Mouse (Mus musculus) forebrain, embryonic 15.5 days (tissue): ENCODE measurements around the gene Fgd3. TPM values are rescaled to one million over a fixed set of nuclear protein-coding genes. Genes with fewer than 3 reads are reported as not detected.

Experiments
- ATAC-seq: fragments of 200-750 bp; cut with Nextera tagmentation; replicated peaks from 2 replicates; pipeline ENCODE4 v1.8.0; 2017; ENCODE audit warnings: mild to moderate bottlenecking, moderate TSS enrichment, moderate library complexity
- H3K27ac ChIP-seq: fragments of 300-500 bp; sonication (generic); replicated peaks from 2 replicates; pipeline ENCODE4 v1.5.1; 2015; ENCODE audit warnings: mild to moderate bottlenecking, inconsistent platforms
- H3K27me3 ChIP-seq: fragments of 300-500 bp; sonication (generic); 2 replicates; pipeline ENCODE4 v1.6.1; 2015; ENCODE audit warnings: inconsistent platforms
- H3K36me3 ChIP-seq: fragments of 300-500 bp; sonication (generic); 2 replicates; pipeline ENCODE4 v1.6.1; 2015; ENCODE audit warnings: mild to moderate bottlenecking, inconsistent platforms
- H3K4me1 ChIP-seq: fragments of 300-500 bp; sonication (generic); 2 replicates; pipeline ENCODE4 v1.6.1; 2015; ENCODE audit warnings: inconsistent platforms
- H3K4me2 ChIP-seq: fragments of 300-500 bp; sonication (generic); replicated peaks from 2 replicates; pipeline ENCODE4 v1.6.1; 2015; ENCODE audit warnings: mild to moderate bottlenecking, inconsistent platforms
- H3K4me3 ChIP-seq: fragments of 300-500 bp; sonication (generic); 2 replicates; pipeline ENCODE4 v1.5.1; 2015; ENCODE audit warnings: mild to moderate bottlenecking, inconsistent platforms
- H3K9ac ChIP-seq: fragments of 300-500 bp; sonication (generic); replicated peaks from 2 replicates; pipeline ENCODE4 v1.6.1; 2015; ENCODE audit warnings: mild to moderate bottlenecking, inconsistent platforms
- H3K9me3 ChIP-seq: fragments of 300-500 bp; sonication (generic); 2 replicates; pipeline ENCODE4 v1.6.1; 2016; ENCODE audit warnings: inconsistent platforms
- WGBS: fragments of 180-500 bp; shearing (Covaris S2); methylation state at CpG from one replicate; pipeline ENCODE4 v1.1.7; 2015; ENCODE audit warnings: mixed read lengths; 5-methylcytosine and 5-hydroxymethylcytosine counted together
- polyA plus RNA-seq: library from polyadenylated mRNA; unstranded; fragments of >200 nt; fragmentation: Nextera tagmentation; extraction: Ambion mirVana; gene quantifications from 2 replicates; pipeline ENCODE4 v1.2.1, GENCODE M21; 2015

Fgd3 gene
- polyA plus RNA-seq, 1 experiment from 2014 or later: 3.4 TPM

DNA sequence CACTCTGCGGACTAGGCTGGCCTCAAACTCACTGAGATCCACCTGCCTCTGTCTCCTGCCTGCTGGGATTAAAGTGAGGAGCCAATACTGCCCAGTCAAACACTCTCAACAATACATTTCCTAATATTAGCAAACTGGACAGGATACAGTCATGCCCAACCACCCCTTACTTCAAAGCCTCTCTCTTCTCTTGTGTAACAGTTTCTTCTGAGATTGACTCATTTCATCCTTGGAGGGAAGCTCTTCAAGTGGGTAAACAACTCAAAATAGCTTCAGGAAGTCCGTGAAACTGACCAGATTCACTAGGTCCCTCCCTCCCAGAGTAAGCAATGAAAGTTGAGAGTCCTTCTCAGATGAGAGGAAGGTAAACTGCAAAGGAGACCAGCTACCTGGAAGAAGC, 68.0 kb downstream of the Fgd3 start:
- no peak for ATAC-seq
- Histone ChIP-seq H3K27me3 (peaks cover 17% of the 10 kb centered on the region), H3K4me2 (no peak overlapping the region), H3K36me3 (no peaks in the 10 kb centered on the region), H3K4me3 (no peak overlapping the region), H3K27ac (no peak overlapping the region), H3K9me3 (no peaks in the 10 kb centered on the region), H3K9ac (no peak overlapping the region), H3K4me1 (peaks cover 8% of the 10 kb centered on the region)
- 78% methylated on average over 2 of the region's 2 CpGs for WGBS

DNA sequence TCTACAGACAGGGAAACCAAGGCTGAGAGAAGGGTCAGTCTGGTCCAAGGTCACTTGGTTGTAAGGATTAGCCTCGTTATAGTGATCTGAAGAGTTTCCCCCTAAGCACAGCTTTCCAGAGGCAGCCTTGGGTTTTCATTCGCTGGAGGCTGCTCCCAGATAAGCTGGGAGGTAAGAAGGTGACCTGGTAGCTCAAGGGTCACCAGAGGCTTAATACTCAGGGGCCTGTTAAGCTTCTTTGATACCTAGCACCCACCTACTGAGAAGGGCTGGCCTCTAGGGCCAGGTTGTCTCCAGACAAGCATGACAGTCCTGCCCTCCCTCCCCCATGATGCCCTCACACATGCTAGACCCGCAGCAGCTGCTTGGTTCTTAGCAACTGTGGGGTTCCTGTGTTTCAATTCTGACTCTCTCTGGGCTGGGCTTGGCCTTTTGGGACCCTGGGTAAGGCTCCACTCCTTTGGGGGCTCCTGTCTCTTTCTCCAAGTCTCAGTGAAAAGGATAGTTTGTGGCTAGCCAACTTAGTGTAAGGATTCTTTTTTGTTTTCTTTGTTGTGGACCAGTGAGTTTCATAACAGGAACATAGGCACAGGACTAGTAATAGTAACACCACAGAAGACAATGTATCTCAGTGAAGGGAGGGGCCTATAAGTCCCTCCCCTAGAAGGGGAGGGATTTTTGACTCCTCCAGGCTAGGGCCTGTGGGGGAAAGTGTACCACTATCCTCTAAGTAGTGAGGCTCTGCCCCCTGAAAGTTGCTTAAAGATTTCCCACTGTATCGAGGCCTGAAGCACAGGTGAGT, 69.2 kb downstream of the Fgd3 start:
- Histone ChIP-seq H3K9me3 (no peaks in the 10 kb centered on the region), H3K4me1 (peaks cover 8% of the 10 kb centered on the region), H3K27me3 (peaks cover 26% of the 10 kb centered on the region), H3K4me2 (no peak overlapping the region), H3K36me3 (no peaks in the 10 kb centered on the region), H3K27ac (no peak overlapping the region), H3K9ac (no peak overlapping the region), H3K4me3 (no peak overlapping the region)
- 26% methylated on average over 4 of the region's 4 CpGs for WGBS
- ATAC-seq: no peak

DNA sequence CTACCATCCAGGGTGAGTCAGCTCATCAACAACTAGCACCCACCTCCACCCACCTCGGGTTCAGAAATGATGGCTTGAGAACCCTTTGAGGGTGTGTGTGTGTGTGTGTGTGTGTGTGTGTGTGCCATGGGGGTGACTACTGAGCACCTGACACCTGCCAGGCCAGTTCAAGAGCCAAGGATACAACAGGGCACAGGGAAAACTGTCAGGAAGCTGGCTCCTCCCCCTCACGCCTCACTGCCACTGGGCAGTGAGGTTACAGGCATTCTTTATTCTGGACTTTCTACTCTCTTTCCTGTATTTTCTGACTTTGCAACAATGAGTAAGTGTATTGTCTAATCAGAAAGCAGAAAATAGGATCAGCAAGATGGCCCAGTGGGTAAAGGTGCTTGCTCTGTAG, 70.5 kb downstream of the Fgd3 start:
- H3K4me3 ChIP-seq: no peak overlapping the region
- H3K27me3 ChIP-seq: peaks cover 26% of the 10 kb centered on the region
- H3K27ac ChIP-seq: no peak overlapping the region
- no peak for ATAC-seq
- no peaks in the 10 kb centered on the region for H3K36me3 ChIP-seq
- no peak overlapping the region for H3K4me2 ChIP-seq
- peaks cover 8% of the 10 kb centered on the region for H3K4me1 ChIP-seq
- no peak overlapping the region for H3K9ac ChIP-seq
- H3K9me3 ChIP-seq: no peaks in the 10 kb centered on the region
- 62% methylated on average over 2 of the region's 2 CpGs for WGBS

DNA sequence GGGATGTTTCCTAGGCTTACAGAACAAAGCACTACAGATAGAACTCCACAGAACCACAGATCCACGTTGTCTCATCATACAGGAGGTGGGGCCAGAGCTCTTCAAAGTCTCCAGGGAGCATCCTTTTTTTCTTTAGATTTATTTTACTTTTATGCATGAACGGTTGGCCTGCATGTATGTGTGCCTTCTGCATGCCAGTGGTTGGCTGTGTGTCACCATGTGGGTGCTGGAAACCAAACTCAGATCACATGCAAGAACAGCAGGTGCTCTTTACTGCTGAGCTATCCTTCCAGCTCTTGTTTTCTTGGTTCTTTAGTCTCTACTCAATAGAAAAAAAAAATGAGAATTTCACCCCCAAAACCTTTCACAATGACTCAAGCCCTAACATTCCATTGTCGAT, 71.2 kb downstream of the Fgd3 start:
- Histone ChIP-seq H3K4me1 (peaks cover 8% of the 10 kb centered on the region), H3K27ac (no peak overlapping the region), H3K4me2 (no peak overlapping the region), H3K27me3 (peaks cover 26% of the 10 kb centered on the region), H3K4me3 (no peak overlapping the region), H3K9me3 (no peaks in the 10 kb centered on the region), H3K9ac (no peak overlapping the region), H3K36me3 (no peaks in the 10 kb centered on the region)
- 68% methylated on average over 3 of the region's 3 CpGs for WGBS
- no peak for ATAC-seq

DNA sequence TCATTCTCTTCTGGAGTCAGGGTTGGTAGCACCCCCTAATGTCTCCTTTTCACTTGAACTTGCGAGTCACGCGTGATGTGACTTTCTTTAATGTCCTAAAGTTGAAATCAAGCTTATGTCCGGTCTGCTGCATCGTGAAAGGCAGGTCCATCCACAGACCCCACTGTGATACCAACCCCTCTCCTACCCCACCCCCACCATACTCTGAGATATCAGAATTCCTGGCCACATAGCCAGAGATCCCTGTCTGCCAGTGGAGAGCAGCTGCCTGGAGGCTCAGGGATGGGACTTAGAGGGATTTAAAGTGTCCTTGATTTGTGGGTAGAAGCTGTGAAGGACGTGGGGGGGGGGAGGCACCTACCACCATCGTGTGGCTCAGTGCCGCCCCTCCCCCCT, 71.6 kb downstream of the Fgd3 start, which contains the start of gene Susd3:
Gene Susd3, minus strand, starts transcription at position 240 of the 396 bp plus-strand sequence.
- ATAC-seq: no peak
- peak within 1 kb of the TSS; percentile 36 for H3K4me3 ChIP-seq
- WGBS: 13% methylated on average over 7 of the region's 8 CpGs
- H3K9ac ChIP-seq: no peak within 1 kb of the TSS
- peaks cover 26% of the 10 kb centered on the region for H3K27me3 ChIP-seq
- peak within 1 kb of the TSS; percentile 50 for H3K4me2 ChIP-seq
- no peaks in the 10 kb centered on the region for H3K36me3 ChIP-seq
- peaks cover 8% of the 10 kb centered on the region for H3K4me1 ChIP-seq
- H3K27ac ChIP-seq: no peak within 1 kb of the TSS
- H3K9me3 ChIP-seq: no peaks in the 10 kb centered on the region

DNA sequence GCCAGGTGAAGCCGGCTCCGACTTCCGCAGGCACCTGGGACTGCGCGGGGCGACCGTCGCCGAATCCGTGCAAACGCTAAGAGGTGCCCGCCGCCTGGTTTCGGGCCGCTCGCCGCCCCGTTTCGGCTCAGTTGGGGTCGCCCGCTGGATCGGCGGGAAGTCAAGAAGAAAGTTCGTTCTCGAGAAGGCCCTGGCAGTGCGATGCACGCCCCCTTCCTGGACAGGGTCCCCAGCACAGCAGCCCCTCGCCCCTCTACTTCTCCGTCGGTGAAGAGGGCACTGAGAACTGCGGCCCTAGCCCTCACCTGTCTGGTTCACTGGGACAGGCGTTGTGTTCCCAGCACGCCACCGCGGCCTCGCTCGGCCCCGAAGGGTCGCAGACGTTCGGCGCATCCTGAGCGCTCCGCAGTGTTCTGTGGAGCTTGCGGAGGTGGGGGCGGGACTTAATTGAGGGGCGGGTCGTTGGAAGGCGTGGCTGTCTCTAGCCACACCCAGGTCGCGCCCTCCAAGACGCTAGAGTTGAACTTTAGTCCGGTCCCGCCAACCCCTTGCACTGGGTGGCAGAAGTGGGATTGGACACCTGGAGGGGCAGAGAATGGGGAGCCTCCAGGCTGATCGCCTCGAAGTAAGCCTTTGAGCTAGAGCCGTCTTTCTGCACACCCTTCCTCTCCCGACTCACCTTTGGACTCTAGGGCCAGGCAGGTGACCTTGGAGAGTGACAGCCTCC, 72.2 kb downstream of the Fgd3 start:
- Histone ChIP-seq H3K4me1 (peaks cover 8% of the 10 kb centered on the region), H3K27ac (no peak overlapping the region), H3K27me3 (peaks cover 26% of the 10 kb centered on the region), H3K4me3 (peak overlapping the region; percentile 36), H3K36me3 (no peaks in the 10 kb centered on the region), H3K9ac (no peak overlapping the region), H3K9me3 (no peaks in the 10 kb centered on the region), H3K4me2 (peak overlapping the region; percentile 50)
- WGBS: 1% methylated on average over 57 of the region's 58 CpGs
- peak; percentile 38; the same call in 1 of the 2 replicates for ATAC-seq

DNA sequence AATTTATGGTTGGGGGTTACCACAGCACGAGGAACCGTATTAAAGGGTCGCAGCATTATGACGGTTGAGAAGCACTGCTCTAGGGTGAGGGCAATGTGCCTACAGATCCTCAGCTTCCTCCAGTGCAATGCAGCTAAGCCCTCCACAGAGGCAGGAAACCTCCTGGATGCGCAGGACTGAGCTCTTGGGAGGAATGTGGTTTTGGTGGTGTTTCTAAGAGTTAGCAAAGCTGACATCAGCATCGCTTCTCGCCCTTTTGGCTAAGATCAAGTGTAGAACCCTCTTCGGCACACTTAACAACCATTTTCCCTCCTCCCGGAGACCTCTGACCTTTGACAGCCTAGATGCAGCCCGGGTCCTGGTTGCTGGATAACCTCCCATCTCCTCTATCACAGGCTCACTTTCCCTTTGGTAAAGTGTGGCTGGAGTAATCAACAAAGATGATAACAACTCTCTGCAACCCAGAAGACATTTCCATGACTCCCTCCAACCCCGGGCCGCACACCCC, 72.8 kb downstream of the Fgd3 start:
- peaks cover 26% of the 10 kb centered on the region for H3K27me3 ChIP-seq
- H3K27ac ChIP-seq: no peak overlapping the region
- no peak for ATAC-seq
- peak overlapping the region; percentile 36 for H3K4me3 ChIP-seq
- no peaks in the 10 kb centered on the region for H3K9me3 ChIP-seq
- H3K4me1 ChIP-seq: peaks cover 8% of the 10 kb centered on the region
- 42% methylated on average over 12 of the region's 12 CpGs for WGBS
- H3K4me2 ChIP-seq: peak overlapping the region; percentile 50
- H3K9ac ChIP-seq: no peak overlapping the region
- H3K36me3 ChIP-seq: no peaks in the 10 kb centered on the region

DNA sequence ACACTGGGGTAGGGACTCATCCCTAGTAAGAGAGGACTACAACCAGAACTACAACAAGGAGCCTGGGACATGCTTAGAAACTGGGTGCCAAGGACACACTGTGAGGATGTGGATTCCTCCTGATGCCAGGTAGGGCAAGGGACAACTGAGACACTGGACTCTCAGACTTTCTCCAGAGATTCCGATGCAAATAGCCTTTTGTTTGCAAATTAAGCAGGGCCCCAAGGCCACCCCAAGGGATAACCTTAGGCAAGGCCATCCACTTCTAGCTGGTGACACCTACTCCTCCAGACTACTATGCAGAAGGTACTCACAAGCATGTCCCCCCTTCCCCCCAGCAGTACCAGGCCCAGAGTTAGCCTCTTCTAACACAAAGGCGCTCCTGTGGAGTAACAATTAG, 73.5 kb downstream of the Fgd3 start:
- ATAC-seq: no peak
- no peak overlapping the region for H3K9ac ChIP-seq
- H3K36me3 ChIP-seq: no peaks in the 10 kb centered on the region
- H3K4me2 ChIP-seq: no peak overlapping the region
- H3K27me3 ChIP-seq: peaks cover 26% of the 10 kb centered on the region
- 72% methylated on average over 2 of the region's 2 CpGs for WGBS
- peaks cover 8% of the 10 kb centered on the region for H3K4me1 ChIP-seq
- no peaks in the 10 kb centered on the region for H3K9me3 ChIP-seq
- no peak overlapping the region for H3K27ac ChIP-seq
- H3K4me3 ChIP-seq: no peak overlapping the region

DNA sequence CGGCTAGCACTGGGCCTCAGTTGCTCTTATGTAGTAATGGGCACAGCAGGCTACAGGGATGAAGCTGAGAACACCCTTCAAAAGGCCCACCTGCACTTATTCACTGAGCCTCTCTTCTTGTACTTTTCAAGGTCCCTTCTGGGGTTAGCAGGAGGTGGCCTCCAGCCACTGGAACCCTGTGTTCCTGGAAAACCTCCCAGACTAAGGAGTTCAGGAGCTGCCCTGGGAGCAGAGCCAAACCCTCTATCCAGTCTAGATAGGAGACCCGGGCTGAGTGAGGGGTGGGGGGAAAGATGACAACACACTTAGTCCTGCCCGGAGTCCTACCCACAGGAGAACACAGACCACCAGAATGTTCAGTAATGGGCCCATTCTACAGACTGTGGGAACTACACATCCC, 74.1 kb downstream of the Fgd3 start:
- H3K4me3 ChIP-seq: no peak overlapping the region
- H3K4me2 ChIP-seq: no peak overlapping the region
- no peak overlapping the region for H3K9ac ChIP-seq
- no peak for ATAC-seq
- no peaks in the 10 kb centered on the region for H3K36me3 ChIP-seq
- H3K27me3 ChIP-seq: peaks cover 26% of the 10 kb centered on the region
- H3K4me1 ChIP-seq: peaks cover 8% of the 10 kb centered on the region
- H3K9me3 ChIP-seq: no peaks in the 10 kb centered on the region
- H3K27ac ChIP-seq: no peak overlapping the region
- 70% methylated on average over 3 of the region's 3 CpGs for WGBS

DNA sequence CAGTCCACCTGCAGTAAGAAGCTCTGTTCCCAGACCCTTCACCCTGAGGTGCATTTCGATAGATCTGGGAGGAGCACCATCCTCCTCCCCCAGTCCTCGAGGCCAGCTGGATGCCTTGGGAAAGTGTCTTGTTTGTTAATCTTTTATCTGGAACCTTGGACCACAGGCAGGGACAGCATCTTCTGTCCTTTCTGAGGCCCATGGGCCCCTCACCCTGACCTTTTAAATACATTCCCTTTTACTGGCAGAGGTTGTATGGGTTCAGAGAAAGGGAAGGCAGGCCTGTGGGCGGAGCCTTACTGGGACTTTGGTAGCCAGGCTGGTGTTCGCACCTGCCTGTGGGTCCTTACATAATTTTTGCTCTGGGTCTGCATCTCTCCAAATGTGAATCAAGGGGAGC, 74.9 kb downstream of the Fgd3 start:
- Histone ChIP-seq H3K27ac (no peak overlapping the region), H3K27me3 (peaks cover 26% of the 10 kb centered on the region), H3K9ac (no peak overlapping the region), H3K4me2 (no peak overlapping the region), H3K36me3 (no peaks in the 10 kb centered on the region), H3K4me3 (no peak overlapping the region), H3K9me3 (no peaks in the 10 kb centered on the region), H3K4me1 (peaks cover 8% of the 10 kb centered on the region)
- 57% methylated on average over 4 of the region's 4 CpGs for WGBS
- ATAC-seq: no peak

DNA sequence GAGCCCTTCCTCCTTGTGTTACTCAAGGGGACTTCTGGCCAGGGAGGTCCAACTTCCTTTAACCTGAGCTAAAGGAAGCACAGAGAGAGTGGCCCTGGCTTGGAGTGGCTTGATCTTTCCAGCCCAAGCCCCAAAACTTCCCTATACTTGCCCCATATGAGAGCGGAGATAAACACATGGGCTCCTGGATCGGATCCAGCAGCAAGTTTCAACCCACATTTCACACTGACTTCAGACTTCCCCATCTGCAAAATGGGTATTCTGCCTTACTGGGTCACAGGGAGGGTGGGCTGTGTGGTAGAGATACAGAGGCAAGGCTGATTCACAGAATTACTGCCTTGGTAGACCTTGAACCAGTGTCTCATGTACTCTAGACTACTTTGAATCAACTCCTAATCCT, 76.6 kb downstream of the Fgd3 start:
- Histone ChIP-seq H3K9me3 (no peaks in the 10 kb centered on the region), H3K4me1 (peaks cover 8% of the 10 kb centered on the region), H3K4me2 (no peak overlapping the region), H3K27me3 (peaks cover 22% of the 10 kb centered on the region), H3K36me3 (no peaks in the 10 kb centered on the region), H3K9ac (no peak overlapping the region), H3K4me3 (no peak overlapping the region), H3K27ac (no peak overlapping the region)
- no peak for ATAC-seq
- WGBS: 97% methylated on average over 2 of the region's 2 CpGs

DNA sequence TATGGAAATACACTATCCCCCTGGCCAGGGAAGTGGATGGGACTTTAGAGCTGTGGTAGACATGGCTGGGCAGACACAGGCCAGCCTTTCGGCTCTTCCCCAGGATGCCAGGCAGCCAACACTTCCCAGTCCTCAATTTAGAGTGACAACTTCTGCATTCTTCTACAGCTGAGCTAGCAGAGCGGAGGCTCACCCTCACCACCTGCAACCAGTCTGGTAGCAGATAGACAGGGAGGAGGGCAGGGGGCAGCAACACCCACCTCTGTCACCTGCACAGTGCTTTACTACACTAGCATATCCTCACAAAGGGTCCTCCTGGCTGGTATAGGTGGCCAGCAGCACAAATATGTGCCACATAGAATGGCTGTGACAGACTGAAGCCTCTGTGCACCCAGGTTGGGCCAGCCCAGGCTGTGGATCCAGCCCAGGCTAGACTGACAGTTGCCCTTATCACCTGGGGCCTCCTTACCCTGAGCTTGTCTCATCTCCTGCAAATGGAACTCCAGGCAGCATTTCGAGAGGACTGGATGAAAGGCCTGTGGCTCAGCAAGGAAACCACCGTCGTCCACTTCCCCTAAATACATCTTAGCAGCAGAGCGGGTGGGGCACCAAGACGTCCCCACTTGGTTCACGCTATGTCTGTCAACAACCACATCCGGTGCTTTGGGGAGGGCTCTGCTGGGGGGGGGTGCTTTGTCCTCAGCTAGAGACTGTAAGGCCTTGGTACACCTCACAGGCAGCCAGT, 77.6 kb downstream of the Fgd3 start:
- Histone ChIP-seq H3K9ac (no peak overlapping the region), H3K36me3 (no peaks in the 10 kb centered on the region), H3K9me3 (no peaks in the 10 kb centered on the region), H3K4me3 (no peak overlapping the region), H3K27ac (no peak overlapping the region), H3K4me1 (peaks cover under 1% of the 10 kb centered on the region), H3K27me3 (peaks cover 12% of the 10 kb centered on the region), H3K4me2 (no peak overlapping the region)
- 76% methylated on average over 9 of the region's 9 CpGs for WGBS
- ATAC-seq: no peak
